Mouse (Mus musculus): Measurements from ENCODE around the gene Hdac7. TPM values are rescaled to one million over a fixed set of nuclear protein-coding genes. Genes with fewer than 3 reads are reported as not detected.

Hdac7 gene
- polyA plus RNA-seq, 1 experiment from 2014 or later, result 5.7 TPM

DNA sequence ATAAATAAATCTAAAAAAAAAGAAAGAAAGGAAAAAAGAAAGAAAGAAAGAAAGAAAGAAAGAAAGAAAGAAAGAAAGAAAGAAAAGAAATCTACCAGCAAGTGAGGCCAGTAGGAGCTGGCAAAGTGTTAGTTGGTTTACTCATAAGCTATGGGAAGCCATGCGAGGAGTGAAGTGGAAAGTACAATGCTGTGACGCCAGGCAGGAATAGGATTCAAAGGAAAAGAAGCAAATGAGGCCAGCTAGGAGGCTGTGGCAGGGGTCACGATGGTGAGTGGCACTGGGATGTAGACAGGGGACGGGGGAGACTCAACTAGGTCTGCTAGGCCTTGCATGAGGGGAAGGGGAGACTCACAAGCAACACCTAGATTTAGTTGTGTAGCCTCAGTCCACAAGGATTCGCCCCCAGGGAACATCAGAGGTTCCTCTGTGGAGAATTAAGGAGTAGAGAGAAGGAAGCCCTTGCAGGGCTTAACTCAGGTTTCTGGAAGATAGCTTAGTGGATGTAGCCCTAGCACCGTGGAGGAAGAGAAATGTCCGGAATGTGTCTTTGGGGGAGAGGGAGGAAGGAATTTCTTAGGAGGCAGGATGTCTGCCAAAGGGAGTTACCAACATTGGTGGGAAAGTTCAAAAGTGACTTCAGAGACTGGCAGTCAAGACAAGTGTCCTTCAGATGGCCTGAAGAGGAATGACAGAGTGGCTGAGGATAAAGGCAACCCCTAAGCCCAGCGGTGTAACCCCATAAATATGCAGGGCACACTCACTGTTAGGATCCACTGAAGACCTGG is 65.8 kb downstream of the Hdac7 start, which contains the start of gene Slc48a1:
Gene Slc48a1 (plus strand): TSS at position 210 of the 788 bp plus-strand sequence.
- ATAC-seq (ENCODE audit: insufficient read depth), result no peak
- Histone ChIP-seq H3K4me2 (no peak within 1 kb of the TSS), H3K4me1 (replicated peaks) (peaks cover 29% of the 10 kb centered on the region), H3K9me3 (replicated peaks) (no peaks in the 10 kb centered on the region), H3K27me3 (peaks cover 35% of the 10 kb centered on the region), H3K36me3 (replicated peaks) (no peaks in the 10 kb centered on the region), H3K9ac (no peak within 1 kb of the TSS), H3K27ac (replicated peaks) (no peak within 1 kb of the TSS), H3K4me3 (replicated peaks) (no peak within 1 kb of the TSS)
- 54% methylated on average over 8 of the region's 8 CpGs for WGBS (ENCODE audit: insufficient replicate concordance)

DNA sequence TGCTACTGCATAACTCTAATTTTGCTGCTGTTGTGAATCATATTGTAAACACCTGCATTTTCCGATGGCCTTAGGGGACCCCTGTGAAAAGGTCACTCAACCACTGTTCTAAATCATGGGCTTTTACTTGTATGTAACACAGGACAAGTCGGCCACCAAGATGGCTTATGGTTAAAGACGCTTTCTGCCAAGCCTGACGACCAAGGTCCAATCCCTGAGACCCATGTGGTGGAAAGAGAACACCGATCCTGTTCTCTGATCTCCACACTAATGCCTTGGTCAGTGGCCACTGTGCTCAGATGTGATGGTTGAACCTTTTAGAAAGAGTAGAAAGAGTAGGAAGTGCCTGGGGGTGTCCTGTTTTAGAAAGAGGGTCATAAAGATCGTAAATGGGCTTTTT is 67.4 kb downstream of the Hdac7 start:
- 62% methylated on average over 6 of the region's 6 CpGs for WGBS (ENCODE audit: insufficient replicate concordance)
- H3K27ac ChIP-seq (replicated peaks), result no peak overlapping the region
- no peak overlapping the region for H3K4me2 ChIP-seq
- no peaks in the 10 kb centered on the region for H3K36me3 ChIP-seq (replicated peaks)
- H3K4me3 ChIP-seq (replicated peaks), result no peak overlapping the region
- ATAC-seq (ENCODE audit: insufficient read depth), result no peak
- peaks cover 27% of the 10 kb centered on the region for H3K4me1 ChIP-seq (replicated peaks)
- no peaks in the 10 kb centered on the region for H3K9me3 ChIP-seq (replicated peaks)
- no peak overlapping the region for H3K9ac ChIP-seq
- peaks cover 28% of the 10 kb centered on the region for H3K27me3 ChIP-seq

DNA sequence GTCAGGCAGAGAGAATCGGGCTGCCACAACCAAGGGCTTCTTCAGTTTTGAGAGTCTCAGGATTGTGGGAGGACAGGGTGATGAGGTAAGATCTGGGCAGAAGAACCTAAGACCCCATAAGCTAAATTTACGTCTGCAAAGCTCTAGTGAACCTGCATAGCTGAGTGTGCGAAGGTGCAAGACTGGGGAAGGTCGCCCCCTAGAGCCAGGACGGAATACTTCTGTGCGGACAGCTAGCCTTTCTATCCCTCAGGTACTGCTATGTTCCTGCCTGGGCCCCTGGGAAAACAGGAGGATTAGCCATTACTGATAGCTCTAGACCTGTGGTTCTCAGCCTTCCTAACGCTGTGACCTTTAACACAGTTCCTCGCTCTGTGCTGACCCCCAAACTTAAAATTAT is 67.8 kb downstream of the Hdac7 start:
- no peak overlapping the region for H3K4me2 ChIP-seq
- H3K4me3 ChIP-seq (replicated peaks), result no peak overlapping the region
- H3K9me3 ChIP-seq (replicated peaks), result no peaks in the 10 kb centered on the region
- no peak overlapping the region for H3K9ac ChIP-seq
- H3K4me1 ChIP-seq (replicated peaks), result peaks cover 27% of the 10 kb centered on the region
- no peak overlapping the region for H3K27ac ChIP-seq (replicated peaks)
- 10% methylated on average over 8 of the region's 8 CpGs for WGBS (ENCODE audit: insufficient replicate concordance)
- peaks cover 25% of the 10 kb centered on the region for H3K27me3 ChIP-seq
- no peak for ATAC-seq (ENCODE audit: insufficient read depth)
- no peaks in the 10 kb centered on the region for H3K36me3 ChIP-seq (replicated peaks)

DNA sequence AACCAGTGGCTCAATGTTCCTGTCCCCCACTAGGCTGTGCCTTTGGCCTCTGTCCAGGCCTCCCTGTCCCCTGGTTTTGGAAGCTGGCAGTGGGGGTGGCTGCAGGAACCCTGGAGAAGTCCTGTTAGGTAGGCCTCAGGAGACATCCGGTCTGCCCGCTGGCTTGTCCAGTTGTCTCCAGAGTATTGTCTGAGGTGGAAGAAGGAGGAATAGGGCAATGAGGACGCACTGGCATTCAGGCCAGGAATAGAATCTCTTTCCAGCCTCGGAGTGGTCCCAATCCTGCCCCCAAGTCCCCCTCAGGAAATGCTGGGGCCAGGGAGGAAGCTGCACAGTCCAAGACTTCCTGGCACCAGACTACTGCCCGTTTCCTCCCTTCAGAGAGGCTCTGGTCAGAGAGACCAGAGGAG is 70.3 kb downstream of the Hdac7 start:
- WGBS (ENCODE audit: insufficient replicate concordance), result 23% methylated on average over 5 of the region's 5 CpGs
- H3K9ac ChIP-seq, result no peak overlapping the region
- H3K4me1 ChIP-seq (replicated peaks), result peaks cover 21% of the 10 kb centered on the region
- H3K4me3 ChIP-seq (replicated peaks), result no peak overlapping the region
- H3K27me3 ChIP-seq, result peaks cover 46% of the 10 kb centered on the region
- no peaks in the 10 kb centered on the region for H3K9me3 ChIP-seq (replicated peaks)
- ATAC-seq (ENCODE audit: insufficient read depth), result peak; percentile 41
- no peaks in the 10 kb centered on the region for H3K36me3 ChIP-seq (replicated peaks)
- H3K4me2 ChIP-seq, result no peak overlapping the region
- peak overlapping the region; percentile 51 for H3K27ac ChIP-seq (replicated peaks)

GRCm38 (mm10) chr15:97773108-97773507 is 71.2 kb downstream of the Hdac7 start:
- H3K4me2 ChIP-seq, result no peak overlapping the region
- no peaks in the 10 kb centered on the region for H3K9me3 ChIP-seq (replicated peaks)
- 35% methylated on average over 5 of the region's 5 CpGs for WGBS (ENCODE audit: insufficient replicate concordance)
- peaks cover 53% of the 10 kb centered on the region for H3K27me3 ChIP-seq
- H3K36me3 ChIP-seq (replicated peaks), result no peaks in the 10 kb centered on the region
- no peak for ATAC-seq (ENCODE audit: insufficient read depth)
- no peak overlapping the region for H3K4me3 ChIP-seq (replicated peaks)
- H3K9ac ChIP-seq, result no peak overlapping the region
- H3K27ac ChIP-seq (replicated peaks), result peak overlapping the region; percentile 51; the same call in 1 of the 2 replicates
- H3K4me1 ChIP-seq (replicated peaks), result peaks cover 26% of the 10 kb centered on the region

DNA sequence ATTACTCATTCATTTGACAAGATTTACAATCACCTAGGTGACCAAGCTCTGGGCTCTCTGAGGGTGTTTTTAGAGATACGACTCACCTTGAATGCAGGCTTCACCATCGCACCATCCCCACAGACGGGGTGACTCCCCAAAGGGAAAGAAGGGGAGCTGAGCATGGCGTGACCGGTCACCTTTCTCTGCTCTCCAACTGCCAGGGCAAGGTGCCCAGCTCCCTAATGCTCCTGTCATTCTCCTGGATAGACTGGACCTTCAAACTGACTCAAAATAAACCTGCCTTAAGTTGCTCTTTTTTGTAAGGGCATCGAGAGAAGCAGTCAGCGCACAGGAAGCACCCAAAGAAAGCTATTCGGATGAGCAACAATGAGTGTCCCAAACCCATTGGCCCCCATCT is 74.0 kb downstream of the Hdac7 start:
- H3K27me3 ChIP-seq, result peaks cover 75% of the 10 kb centered on the region
- no peak for ATAC-seq (ENCODE audit: insufficient read depth)
- WGBS (ENCODE audit: insufficient replicate concordance), result 74% methylated on average over 8 of the region's 8 CpGs

DNA sequence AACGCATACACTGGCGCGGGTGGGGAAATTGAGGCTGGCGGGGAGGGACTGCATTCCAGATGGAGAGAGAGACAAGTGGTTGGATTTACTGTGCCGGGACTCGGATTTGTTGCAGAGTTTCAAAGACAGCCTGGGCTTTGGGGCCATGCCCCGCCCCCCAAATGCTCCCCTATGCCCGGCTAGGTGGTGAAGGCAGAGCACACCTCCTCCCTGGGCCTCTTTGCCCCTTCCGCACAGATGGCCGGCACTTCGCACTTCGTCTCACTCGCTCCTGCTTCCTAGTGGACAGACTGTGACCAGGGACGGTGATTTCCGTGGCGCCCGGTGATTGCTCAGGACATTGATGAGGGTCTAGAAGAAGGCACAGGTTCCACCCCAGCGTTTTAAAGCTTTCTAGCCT is 76.1 kb downstream of the Hdac7 start:
- Histone ChIP-seq H3K27me3 (peaks cover 86% of the 10 kb centered on the region), H3K9me3 (replicated peaks) (no peaks in the 10 kb centered on the region), H3K9ac (peak overlapping the region; percentile 18; the same call in 1 of the 2 replicates), H3K4me3 (replicated peaks) (peak overlapping the region; percentile 48), H3K4me2 (peak overlapping the region; percentile 73), H3K4me1 (replicated peaks) (peaks cover 32% of the 10 kb centered on the region), H3K27ac (replicated peaks) (0 out of 2 replicates have a peak overlapping the region, but pooled peaks have one; percentile 8), H3K36me3 (replicated peaks) (no peaks in the 10 kb centered on the region)
- WGBS (ENCODE audit: insufficient replicate concordance), result 2% methylated on average over 18 of the region's 18 CpGs
- ATAC-seq (ENCODE audit: insufficient read depth), result no peak

More for the DNA sequence above, 74.0 kb downstream of the Hdac7 start:
- H3K4me3 ChIP-seq (replicated peaks), result no peak overlapping the region
- H3K4me1 ChIP-seq (replicated peaks), result peaks cover 40% of the 10 kb centered on the region
- no peaks in the 10 kb centered on the region for H3K9me3 ChIP-seq (replicated peaks)
- no peak overlapping the region for H3K4me2 ChIP-seq
- H3K27ac ChIP-seq (replicated peaks), result no peak overlapping the region
- H3K9ac ChIP-seq, result no peak overlapping the region
- H3K36me3 ChIP-seq (replicated peaks), result no peaks in the 10 kb centered on the region

- Histone ChIP-seq H3K27ac (replicated peaks) (0 out of 2 replicates have a peak within 1 kb of the TSS, but pooled peaks have one; percentile 8), H3K9me3 (replicated peaks) (no peaks in the 10 kb centered on the region), H3K4me1 (replicated peaks) (peaks cover 26% of the 10 kb centered on the region), H3K27me3 (peaks cover 82% of the 10 kb centered on the region), H3K9ac (peak within 1 kb of the TSS; percentile 35; the same call in 1 of the 2 replicates), H3K4me3 (replicated peaks) (peak within 1 kb of the TSS; percentile 48), H3K36me3 (replicated peaks) (no peaks in the 10 kb centered on the region), H3K4me2 (peak within 1 kb of the TSS; percentile 73)
- ATAC-seq (ENCODE audit: insufficient read depth), result peak; percentile 62
- WGBS (ENCODE audit: insufficient replicate concordance), result under 1% methylated on average over 44 of the region's 44 CpGs
Observed at GRCm38 (mm10) chr15:97767280-97768186, 76.8 kb downstream of the Hdac7 start, which contains the start of gene Rapgef3. Rapgef3 (minus strand) TSS chr15:97767972.

DNA sequence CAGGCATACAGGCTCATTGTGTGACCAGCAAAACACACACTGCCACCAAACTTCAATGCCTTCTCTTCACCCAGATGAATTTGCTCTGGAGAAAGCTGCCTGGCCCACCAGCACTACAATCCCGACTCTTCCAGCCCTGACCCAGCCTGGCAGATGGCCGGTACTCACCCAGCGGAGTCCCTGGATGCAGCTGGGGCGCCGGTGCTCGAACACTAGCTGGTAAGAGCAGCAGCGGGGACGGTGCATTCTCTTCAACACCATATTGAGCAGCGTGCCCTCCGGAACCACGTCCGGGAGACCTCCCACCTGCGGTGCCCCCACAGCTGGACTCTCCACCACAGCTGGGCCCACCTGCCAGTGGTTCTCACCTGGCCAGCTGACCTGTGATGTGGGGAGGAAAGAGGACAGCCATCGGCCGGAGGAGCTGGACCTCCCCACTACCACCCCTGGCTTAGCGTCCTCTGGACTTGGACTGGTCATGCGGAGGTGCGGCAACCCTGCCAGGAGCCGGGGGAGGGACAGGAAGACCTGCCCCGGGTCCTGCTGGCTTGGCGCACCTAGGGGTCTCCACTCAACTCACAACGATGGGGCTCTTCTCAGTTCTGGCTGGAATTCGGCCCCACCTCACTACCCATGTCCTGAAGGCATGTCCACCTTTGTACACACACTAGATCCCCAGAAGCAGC is 77.6 kb downstream of the Hdac7 start:
- WGBS (ENCODE audit: insufficient replicate concordance), result 9% methylated on average over 23 of the region's 23 CpGs
- Histone ChIP-seq H3K9ac (no peak overlapping the region), H3K27ac (replicated peaks) (no peak overlapping the region), H3K4me1 (replicated peaks) (peaks cover 22% of the 10 kb centered on the region), H3K27me3 (peaks cover 79% of the 10 kb centered on the region), H3K4me2 (peak overlapping the region; percentile 73), H3K9me3 (replicated peaks) (no peaks in the 10 kb centered on the region), H3K36me3 (replicated peaks) (no peaks in the 10 kb centered on the region), H3K4me3 (replicated peaks) (peak overlapping the region; percentile 48)
- no peak for ATAC-seq (ENCODE audit: insufficient read depth)

DNA sequence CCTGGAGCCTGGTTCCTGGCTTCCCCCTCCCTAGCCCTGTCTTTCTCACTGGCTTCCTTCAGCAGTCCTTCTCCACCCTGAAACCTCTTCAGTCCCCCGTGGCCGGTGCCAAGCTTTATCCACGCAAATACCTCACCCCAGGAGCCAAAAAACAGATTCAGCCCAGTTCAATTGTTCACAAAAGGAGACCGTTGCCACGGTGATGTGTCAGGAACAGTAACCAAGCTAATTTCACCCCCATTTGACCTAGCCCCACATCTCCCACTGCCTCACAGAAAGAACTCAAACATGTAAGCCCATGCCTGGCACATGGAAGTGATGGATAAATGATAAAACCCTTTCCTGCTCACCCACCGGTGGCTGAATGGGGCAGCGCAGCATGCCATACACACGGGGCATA is 78.1 kb downstream of the Hdac7 start:
- Histone ChIP-seq H3K4me1 (replicated peaks) (peaks cover 19% of the 10 kb centered on the region), H3K9me3 (replicated peaks) (no peaks in the 10 kb centered on the region), H3K9ac (no peak overlapping the region), H3K4me3 (replicated peaks) (peak overlapping the region; percentile 48), H3K4me2 (peak overlapping the region; percentile 73; the same call in 1 of the 2 replicates), H3K27ac (replicated peaks) (no peak overlapping the region), H3K36me3 (replicated peaks) (no peaks in the 10 kb centered on the region), H3K27me3 (peaks cover 75% of the 10 kb centered on the region)
- ATAC-seq (ENCODE audit: insufficient read depth), result no peak
- WGBS (ENCODE audit: insufficient replicate concordance), result 26% methylated on average over 8 of the region's 8 CpGs
